Mouse (Mus musculus) myocyte (in vitro differentiated cells): ENCODE results near the gene Rnf6. TPM values are rescaled to one million over a fixed set of nuclear protein-coding genes. Genes with fewer than 3 reads are reported as not detected.

Experiments used
- H3K27me3 ChIP-seq: one replicate; pipeline ENCODE4 v1.6.1; 2011; ENCODE audit not compliant: control insufficient read depth, insufficient read depth, insufficient read length
- H3K36me3 ChIP-seq: one replicate; pipeline ENCODE4 v1.6.1; 2011; ENCODE audit not compliant: control insufficient read depth, insufficient read depth
- H3K4me2 ChIP-seq: one replicate; pipeline ENCODE4 v1.6.1; 2011; ENCODE audit warnings: low read depth, control low read depth
- H3K4me3 ChIP-seq: one replicate; pipeline ENCODE4 v1.5.1; 2011; ENCODE audit warnings: mild to moderate bottlenecking, control low read depth, moderate library complexity
- H3K79me2 ChIP-seq: one replicate; pipeline ENCODE4 v1.6.1; 2011; ENCODE audit not compliant: control insufficient read depth, insufficient read depth
- H3ac ChIP-seq: one replicate; pipeline ENCODE4 v1.6.1; 2011; ENCODE audit not compliant: control insufficient read depth, insufficient read length
- CEBPB ChIP-seq: IDR thresholded peaks from 2 replicates; pipeline ENCODE4 v1.6.1; 2011; ENCODE audit warnings: mild to moderate bottlenecking, moderate library complexity; ENCODE audit not compliant: poor library complexity, insufficient read depth, severe bottlenecking
- E2F4 ChIP-seq: IDR thresholded peaks from one replicate; pipeline ENCODE4 v1.6.1; 2011; ENCODE audit warnings: mild to moderate bottlenecking, control low read depth, moderate library complexity; ENCODE audit not compliant: insufficient read depth
- MAX ChIP-seq: IDR thresholded peaks from one replicate; pipeline ENCODE4 v1.6.1; 2011; ENCODE audit warnings: low read depth, mild to moderate bottlenecking, control low read depth
- MYOD1 ChIP-seq, 3 experiments: IDR thresholded peaks; one replicate each; pipeline ENCODE4 v1.6.1; 2011; ENCODE audit warnings: control low read depth in 2 of 3, low read depth in 2 of 3, mild to moderate bottlenecking in 2 of 3, moderate library complexity in 1 of 3; ENCODE audit not compliant: insufficient read length in 2 of 3, control insufficient read depth in 1 of 3
- MYOG ChIP-seq, 3 experiments: IDR thresholded peaks; one replicate each; pipeline ENCODE4 v1.6.1; 2011; ENCODE audit warnings: control low read depth in 2 of 3, low read depth in 2 of 3, mild to moderate bottlenecking in 2 of 3; ENCODE audit not compliant: insufficient read length in 2 of 3, control insufficient read depth in 1 of 3, insufficient read depth in 1 of 3
- POLR2A ChIP-seq: IDR thresholded peaks from one replicate; pipeline ENCODE4 v1.6.1; 2011; ENCODE audit warnings: low read depth, mild to moderate bottlenecking, control low read depth, moderate library complexity; ENCODE audit not compliant: insufficient read length
- POLR2AphosphoS2 ChIP-seq: IDR thresholded peaks from one replicate; pipeline ENCODE4 v1.6.1; 2011; ENCODE audit warnings: low read depth, control low read depth; ENCODE audit not compliant: insufficient read length
- REST ChIP-seq: IDR thresholded peaks from one replicate; pipeline ENCODE4 v1.6.1; 2011; ENCODE audit warnings: mild to moderate bottlenecking, control low read depth, moderate library complexity; ENCODE audit not compliant: insufficient read depth, insufficient read length
- SRF ChIP-seq: IDR thresholded peaks from one replicate; pipeline ENCODE4 v1.6.1; 2011; ENCODE audit warnings: low read depth; ENCODE audit not compliant: control insufficient read depth, insufficient read length
- TCF12 ChIP-seq: IDR thresholded peaks from one replicate; pipeline ENCODE4 v1.6.1; 2011; ENCODE audit warnings: mild to moderate bottlenecking, control low read depth; ENCODE audit not compliant: poor library complexity, insufficient read depth, severe bottlenecking
- TCF3 ChIP-seq: IDR thresholded peaks from one replicate; pipeline ENCODE4 v1.6.1; 2011; ENCODE audit warnings: low read depth, control low read depth; ENCODE audit not compliant: insufficient read length
- USF1 ChIP-seq: IDR thresholded peaks from one replicate; pipeline ENCODE4 v1.6.1; 2011; ENCODE audit warnings: low read depth, mild to moderate bottlenecking, control low read depth, moderate library complexity
- polyA plus RNA-seq: library from polyadenylated mRNA; unstranded; fragments of >200 nt; fragmentation: generic; extraction: Trizol; gene quantifications from one replicate; pipeline ENCODE4 v1.2.1, GENCODE M21; 2012; ENCODE audit warnings: missing spikeins

Rnf6 gene
- polyA plus RNA-seq, 1 experiment: 17.2 TPM

- peaks cover 40% of the 10 kb centered on the region for H3K36me3 ChIP-seq
- TF ChIP-seq POLR2AphosphoS2 (no peak), E2F4 (no peak), TCF12 (no peak), SRF (no peak), MYOD1 (IDR thresholded peaks at IDR 0.05; ENCODE audit: control insufficient read depth in 1 of 3, insufficient read length in 2 of 3, low read depth in 2 of 3) (no peak), MYOG (IDR thresholded peaks at IDR 0.05; ENCODE audit: control insufficient read depth in 1 of 3, insufficient read depth in 1 of 3, insufficient read length in 2 of 3, low read depth in 2 of 3) (no peak), CEBPB (no peak), TCF3 (no peak), REST (no peak), USF1 (no peak), MAX (no peak), POLR2A (no peak)
- H3K4me2 ChIP-seq: no peak overlapping the region
- H3K4me3 ChIP-seq: no peak overlapping the region
- no peaks in the 10 kb centered on the region for H3K79me2 ChIP-seq
- H3K27me3 ChIP-seq: no peaks in the 10 kb centered on the region
- H3ac ChIP-seq: no peak overlapping the region
These were observed 15.8 kb downstream of the Rnf6 start for GRCm38 (mm10) chr5:146205537-146205936.

- Histone ChIP-seq H3K4me2 (no peak overlapping the region), H3K27me3 (no peaks in the 10 kb centered on the region), H3K79me2 (no peaks in the 10 kb centered on the region), H3K4me3 (no peak overlapping the region), H3ac (no peak overlapping the region), H3K36me3 (peaks cover 33% of the 10 kb centered on the region)
- TF ChIP-seq REST: no peak
These were observed 17.4 kb downstream of the Rnf6 start for GRCm38 (mm10) chr5:146203921-146204320.

GRCm38 (mm10) chr5:146200580-146200979 lies 20.8 kb downstream of the Rnf6 start:
- Histone ChIP-seq H3ac (no peak overlapping the region), H3K36me3 (peaks cover 9% of the 10 kb centered on the region), H3K4me3 (no peak overlapping the region), H3K79me2 (no peaks in the 10 kb centered on the region), H3K27me3 (no peaks in the 10 kb centered on the region), H3K4me2 (no peak overlapping the region)
- no peak for TF ChIP-seq POLR2A
- TF ChIP-seq REST: no peak
- TF ChIP-seq E2F4: no peak
- no peak for TF ChIP-seq MAX
- TF ChIP-seq MYOD1 (IDR thresholded peaks at IDR 0.05; ENCODE audit: control insufficient read depth in 1 of 3, insufficient read length in 2 of 3, low read depth in 2 of 3): no peak
- TF ChIP-seq TCF3: no peak
- no peak for TF ChIP-seq POLR2AphosphoS2
- no peak for TF ChIP-seq MYOG (IDR thresholded peaks at IDR 0.05; ENCODE audit: control insufficient read depth in 1 of 3, insufficient read depth in 1 of 3, insufficient read length in 2 of 3, low read depth in 2 of 3)
- no peak for TF ChIP-seq CEBPB
- TF ChIP-seq TCF12: no peak

GRCm38 (mm10) chr5:146199540-146199939 lies 21.8 kb downstream of the Rnf6 start:
- no peaks in the 10 kb centered on the region for H3K79me2 ChIP-seq
- peaks cover 9% of the 10 kb centered on the region for H3K36me3 ChIP-seq
- H3ac ChIP-seq: no peak overlapping the region
- TF ChIP-seq USF1: no peak
- H3K27me3 ChIP-seq: no peaks in the 10 kb centered on the region
- H3K4me2 ChIP-seq: no peak overlapping the region
- H3K4me3 ChIP-seq: no peak overlapping the region

- TF ChIP-seq POLR2AphosphoS2 (no peak), E2F4 (no peak), POLR2A (no peak), TCF3 (no peak), MYOG (IDR thresholded peaks at IDR 0.05; ENCODE audit: control insufficient read depth in 1 of 3, insufficient read depth in 1 of 3, insufficient read length in 2 of 3, low read depth in 2 of 3) (no peak), SRF (no peak)
- Histone ChIP-seq H3K27me3 (no peaks in the 10 kb centered on the region), H3K79me2 (no peaks in the 10 kb centered on the region)
These were observed 22.3 kb downstream of the Rnf6 start for GRCm38 (mm10) chr5:146199073-146199472.

GRCm38 (mm10) chr5:146193360-146193759 lies 28.0 kb downstream of the Rnf6 start:
- Histone ChIP-seq H3K36me3 (no peaks in the 10 kb centered on the region), H3K79me2 (no peaks in the 10 kb centered on the region), H3ac (no peak overlapping the region), H3K4me3 (no peak overlapping the region), H3K4me2 (no peak overlapping the region), H3K27me3 (no peaks in the 10 kb centered on the region)
- TF ChIP-seq TCF12 (no peak), POLR2A (no peak), MAX (no peak), REST (no peak), E2F4 (no peak), MYOG (IDR thresholded peaks at IDR 0.05; ENCODE audit: control insufficient read depth in 1 of 3, insufficient read depth in 1 of 3, insufficient read length in 2 of 3, low read depth in 2 of 3) (no peak), USF1 (no peak), POLR2AphosphoS2 (no peak), TCF3 (no peak), MYOD1 (IDR thresholded peaks at IDR 0.05; ENCODE audit: control insufficient read depth in 1 of 3, insufficient read length in 2 of 3, low read depth in 2 of 3) (no peak), CEBPB (no peak), SRF (no peak)

More at GRCm38 (mm10) chr5:146199073-146199472, 22.3 kb downstream of the Rnf6 start:
- Histone ChIP-seq H3K4me3 (no peak overlapping the region), H3ac (no peak overlapping the region), H3K36me3 (peaks cover 6% of the 10 kb centered on the region), H3K4me2 (no peak overlapping the region)
